Mouse (Mus musculus): ENCODE data around the gene Tbc1d22b. TPM values are rescaled to one million over a fixed set of nuclear protein-coding genes. Genes with fewer than 3 reads are reported as not detected.

Tbc1d22b gene
- 6.9 and 7.8 TPM in 2 replicates for polyA plus RNA-seq (2015; fragmentation: Nextera tagmentation; extraction: Ambion mirVana)

GRCm38 (mm10) chr17:29549543-29550428, at the start of gene Tbc1d22b, which contains the start of gene Gm17657:
Tbc1d22b (plus strand) TSS chr17:29549785.
Gm17657 (minus strand) TSS chr17:29549638.
- Histone ChIP-seq H3K36me3 (ENCODE audit: control insufficient read depth, insufficient read depth, low read length) (no peaks in the 10 kb centered on the region), H3K27ac (replicated peaks) (peak within 1 kb of the TSS; percentile 70), H3K9ac (ENCODE audit: low read length) (peak within 1 kb of the TSS; percentile 91), H3K27me3 (ENCODE audit: control insufficient read depth, insufficient read depth, low read length) (no peaks in the 10 kb centered on the region), H3K9me3 (ENCODE audit: control insufficient read depth, low read length) (no peaks in the 10 kb centered on the region), H3K4me2 (replicated peaks; ENCODE audit: low read depth) (peak within 1 kb of the TSS; percentile 99), H3K4me1 (replicated peaks; ENCODE audit: control insufficient read depth, insufficient read depth) (no peaks in the 10 kb centered on the region), H3K4me3 (ENCODE audit: low read depth, low read length) (peak within 1 kb of the TSS; percentile 95)
- peak; percentile 99 for ATAC-seq (ENCODE audit: low FRiP score, low TSS enrichment)
- 1% methylated on average over 44 of the region's 44 CpGs for WGBS
- TF ChIP-seq EP300 (optimal IDR thresholded peaks at IDR 0.05) (no peak), CTCF (IDR thresholded peaks at IDR 0.05; ENCODE audit: low read depth) (peak; percentile 8; the same call in 1 of the 2 replicates)
- peak; percentile 98 for DNase-seq (ENCODE audit: low spot score)

- Histone ChIP-seq H3K4me2 (replicated peaks; ENCODE audit: low read depth) (no peak overlapping the region), H3K4me3 (ENCODE audit: low read depth, low read length) (no peak overlapping the region), H3K9me3 (ENCODE audit: control insufficient read depth, low read length) (no peaks in the 10 kb centered on the region), H3K4me1 (replicated peaks; ENCODE audit: control insufficient read depth, insufficient read depth) (no peaks in the 10 kb centered on the region), H3K27me3 (ENCODE audit: control insufficient read depth, insufficient read depth, low read length) (no peaks in the 10 kb centered on the region), H3K9ac (ENCODE audit: low read length) (no peak overlapping the region), H3K36me3 (ENCODE audit: control insufficient read depth, insufficient read depth, low read length) (no peaks in the 10 kb centered on the region), H3K27ac (replicated peaks) (no peak overlapping the region)
- ATAC-seq (ENCODE audit: low FRiP score, low TSS enrichment) (no peak), DNase-seq (ENCODE audit: low spot score) (no peak)
- TF ChIP-seq CTCF (IDR thresholded peaks at IDR 0.05; ENCODE audit: low read depth) (no peak), EP300 (optimal IDR thresholded peaks at IDR 0.05) (no peak)
- 75% methylated on average over 7 of the region's 7 CpGs for WGBS
Observed at GRCm38 (mm10) chr17:29500243-29500740, 49.3 kb upstream of the Tbc1d22b start.

GRCm38 (mm10) chr17:29500802-29501469, 48.6 kb upstream of the Tbc1d22b start:
- WGBS, result 66% methylated on average over 17 of the region's 17 CpGs
- Histone ChIP-seq H3K4me3 (ENCODE audit: low read depth, low read length) (no peak overlapping the region), H3K4me1 (replicated peaks; ENCODE audit: control insufficient read depth, insufficient read depth) (no peaks in the 10 kb centered on the region), H3K27me3 (ENCODE audit: control insufficient read depth, insufficient read depth, low read length) (no peaks in the 10 kb centered on the region), H3K9me3 (ENCODE audit: control insufficient read depth, low read length) (no peaks in the 10 kb centered on the region), H3K27ac (replicated peaks) (no peak overlapping the region), H3K9ac (ENCODE audit: low read length) (no peak overlapping the region), H3K4me2 (replicated peaks; ENCODE audit: low read depth) (no peak overlapping the region), H3K36me3 (ENCODE audit: control insufficient read depth, insufficient read depth, low read length) (no peaks in the 10 kb centered on the region)
- TF ChIP-seq CTCF (IDR thresholded peaks at IDR 0.05; ENCODE audit: low read depth) (no peak), EP300 (optimal IDR thresholded peaks at IDR 0.05) (no peak)
- ATAC-seq (ENCODE audit: low FRiP score, low TSS enrichment), result peak; percentile 49
- peak; percentile 52 for DNase-seq (ENCODE audit: low spot score)

GRCm38 (mm10) chr17:29502005-29502668, 47.4 kb upstream of the Tbc1d22b start:
- TF ChIP-seq CTCF (IDR thresholded peaks at IDR 0.05; ENCODE audit: low read depth) (no peak), EP300 (optimal IDR thresholded peaks at IDR 0.05) (no peak)
- H3K27ac ChIP-seq (replicated peaks), result 0 out of 2 replicates have a peak overlapping the region, but pooled peaks have one; percentile 35
- 69% methylated on average over 7 of the region's 7 CpGs for WGBS
- H3K9me3 ChIP-seq (ENCODE audit: control insufficient read depth, low read length), result no peaks in the 10 kb centered on the region
- H3K9ac ChIP-seq (ENCODE audit: low read length), result no peak overlapping the region
- H3K36me3 ChIP-seq (ENCODE audit: control insufficient read depth, insufficient read depth, low read length), result no peaks in the 10 kb centered on the region
- H3K4me2 ChIP-seq (replicated peaks; ENCODE audit: low read depth), result 0 out of 2 replicates have a peak overlapping the region, but pooled peaks have one; percentile 37
- H3K4me1 ChIP-seq (replicated peaks; ENCODE audit: control insufficient read depth, insufficient read depth), result no peaks in the 10 kb centered on the region
- no peak for DNase-seq (ENCODE audit: low spot score)
- ATAC-seq (ENCODE audit: low FRiP score, low TSS enrichment), result no peak
- no peak overlapping the region for H3K4me3 ChIP-seq (ENCODE audit: low read depth, low read length)
- no peaks in the 10 kb centered on the region for H3K27me3 ChIP-seq (ENCODE audit: control insufficient read depth, insufficient read depth, low read length)

All from stomach, postnatal 0 days (tissue).